In the genomic region with DNA sequence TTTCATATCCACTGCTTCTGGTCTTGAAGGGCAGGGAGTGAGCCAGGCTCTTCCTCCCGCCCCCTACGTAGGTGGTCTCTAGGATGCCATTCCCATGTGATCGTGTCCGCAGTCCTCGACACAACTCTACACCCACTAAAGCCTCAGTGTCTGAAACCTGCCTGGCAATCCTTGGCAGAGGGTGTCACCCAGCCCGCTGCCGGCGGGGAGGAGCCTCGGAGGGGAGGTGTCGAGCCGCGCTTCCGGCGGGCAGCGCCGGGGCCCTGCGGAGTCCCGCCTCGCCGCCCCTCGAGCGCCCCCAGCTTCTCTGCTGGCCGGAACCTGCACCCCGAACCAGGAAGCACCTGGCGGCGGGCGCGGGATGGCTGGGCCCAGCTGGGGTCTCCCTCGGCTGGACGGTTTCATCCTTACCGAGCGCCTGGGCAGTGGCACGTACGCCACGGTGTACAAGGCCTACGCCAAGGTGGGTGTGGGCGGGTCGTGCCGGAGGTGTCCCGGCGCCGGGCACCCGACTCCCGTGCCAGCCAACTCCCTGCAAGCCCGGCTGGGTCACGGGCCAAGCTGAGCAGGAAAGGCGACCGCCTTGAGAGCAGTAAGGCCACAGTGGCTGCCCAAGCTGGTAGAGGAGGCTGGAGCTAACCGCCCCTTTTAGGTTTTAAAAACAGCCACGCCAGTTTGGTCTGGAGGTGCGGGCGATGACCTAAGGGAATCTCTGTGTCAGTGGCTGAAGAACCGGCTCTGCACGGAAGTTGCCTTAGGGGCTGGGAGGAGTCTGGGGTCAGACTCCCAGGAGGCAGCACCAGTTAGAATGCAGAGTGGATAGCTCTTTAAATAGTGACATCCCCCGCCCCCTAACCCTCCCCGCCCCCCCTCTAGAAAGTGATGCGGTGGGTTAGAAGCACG, we compare ENCODE assay signal across 8 mouse cellular contexts. TPM values are rescaled to one million over a fixed set of nuclear protein-coding genes. Genes with fewer than 3 reads are reported as not detected.
A peak's percentile ranks its signal among the peaks of the same experiment; 100 is the strongest.
DNase-seq lines count a peak whose midpoint lies in the region; ATAC-seq and TF ChIP-seq lines count a peak whose summit lies in the region.

A gene (plus strand): TSS at position 229 of the 903 bp plus-strand sequence.

- peak within 1 kb of the TSS; percentile 84 for H3K9ac ChIP-seq in MEL (ENCODE audit: control insufficient read depth, low read depth, low read length, poor library complexity, severe bottlenecking)
- H3K9ac ChIP-seq in forebrain, postnatal 0 days: peak within 1 kb of the TSS; percentile 82
- H3K9ac ChIP-seq in lung, embryonic 16.5 days (ENCODE audit: low read length): peak within 1 kb of the TSS; percentile 83

- H3K4me3 ChIP-seq in MEL (ENCODE audit: control insufficient read depth in 1 of 2, insufficient read depth in 1 of 2, low read depth in 2 of 2, low read length in 2 of 2): peak within 1 kb of the TSS; percentile 59 to 93
- H3K4me3 ChIP-seq in forebrain, postnatal 0 days (ENCODE audit: low read depth, low read length): peak within 1 kb of the TSS; percentile 71
- peak within 1 kb of the TSS; percentile 82 for H3K4me3 ChIP-seq in lung, embryonic 16.5 days (ENCODE audit: low read length)
- peak within 1 kb of the TSS; percentile 97 for H3K4me3 ChIP-seq in thymus, adult 2 months (ENCODE audit: control insufficient read depth, insufficient read depth, low read length)

- H3K9me3 ChIP-seq in MEL (replicated peaks; ENCODE audit: insufficient read depth, low read length): no peaks in the 10 kb centered on the region
- H3K9me3 ChIP-seq in forebrain, postnatal 0 days (ENCODE audit: low read length): no peaks in the 10 kb centered on the region
- no peaks in the 10 kb centered on the region for H3K9me3 ChIP-seq in lung, embryonic 16.5 days (ENCODE audit: control insufficient read depth, low read length)

- TF ChIP-seq RAD21 in MEL (IDR thresholded peaks at IDR 0.05; ENCODE audit: low read depth, low read length): no peak; the same call in 1 of the 2 replicates

- TF ChIP-seq POLR2A in MEL (IDR thresholded peaks at IDR 0.05; ENCODE audit: control insufficient read depth in 1 of 2, insufficient read depth in 1 of 2, low read depth in 1 of 2, low read length in 2 of 2, poor library complexity in 1 of 2): peak; percentile 65 to 75; a peak in 2 of 4 replicates
- TF ChIP-seq POLR2A in thymus, adult 2 months (IDR thresholded peaks at IDR 0.05; ENCODE audit: control insufficient read depth, extremely low read depth, insufficient read depth, low read length, poor library complexity): peak; percentile 83

- peak; percentile 82 for DNase-seq in MEL (ENCODE audit: low read depth, low spot score)
- peak; percentile 79 to 82 for DNase-seq in cerebellum, adult 18-20 months
- DNase-seq in forebrain, postnatal 0 days: peak; percentile 78
- peak; percentile 77 to 85 for DNase-seq in heart, postnatal 36 days
- peak; percentile 60 to 73 for DNase-seq in layer of hippocampus, adult 8-10 months (ENCODE audit: low spot score in 2 of 2)
- DNase-seq in ovary, adult 18-20 months (ENCODE audit: low spot score): peak; percentile 73
- peak; percentile 90 for DNase-seq in thymus, adult 2 months

- peak in 2 of 3 experiments; percentile 38; a peak in 3 of 6 replicates for TF ChIP-seq CTCF in MEL (IDR thresholded peaks at IDR 0.05 in 2 of 3, conservative IDR thresholded peaks at IDR 0.05 in 1 of 3; ENCODE audit: control insufficient read depth in 1 of 3, insufficient read depth in 1 of 3, low read depth in 2 of 3, low read length in 3 of 3, poor library complexity in 1 of 3, severe bottlenecking in 1 of 3)
- peak; percentile 60 for TF ChIP-seq CTCF in forebrain, postnatal 0 days (IDR thresholded peaks at IDR 0.05; ENCODE audit: low read depth)
- TF ChIP-seq CTCF in thymus, adult 2 months (IDR thresholded peaks at IDR 0.05; ENCODE audit: borderline replicate concordance, control insufficient read depth, extremely low read depth, insufficient read depth, low read length, poor library complexity): peak; percentile 68; the same call in 1 of the 2 replicates

- H3K27ac ChIP-seq in MEL (ENCODE audit: control insufficient read depth, low read depth, low read length): peak within 1 kb of the TSS; percentile 30
- peak within 1 kb of the TSS; percentile 76 for H3K27ac ChIP-seq in forebrain, postnatal 0 days (ENCODE audit: low read depth, low read length)
- H3K27ac ChIP-seq in lung, embryonic 16.5 days (ENCODE audit: low read length): peak within 1 kb of the TSS; percentile 87
- peak within 1 kb of the TSS; percentile 32 for H3K27ac ChIP-seq in thymus, adult 2 months (ENCODE audit: control insufficient read depth, insufficient read depth, low read length)

- H3K4me2 ChIP-seq in forebrain, postnatal 0 days (ENCODE audit: low read depth): peak within 1 kb of the TSS; percentile 93
- H3K4me2 ChIP-seq in lung, embryonic 16.5 days (ENCODE audit: low read depth, low read length): peak within 1 kb of the TSS; percentile 89

- ATAC-seq in forebrain, postnatal 0 days: peak; percentile 82
- ATAC-seq in lung, embryonic 16.5 days (ENCODE audit: low read depth): peak; percentile 93

- peaks cover 0 to 5% of the 10 kb centered on the region in 2 experiments; a peak in 2 of 4 replicates for H3K4me1 ChIP-seq in MEL (ENCODE audit: control insufficient read depth in 1 of 2, insufficient read depth in 2 of 2, low read length in 2 of 2)
- no peaks in the 10 kb centered on the region for H3K4me1 ChIP-seq in forebrain, postnatal 0 days (ENCODE audit: insufficient read depth)
- H3K4me1 ChIP-seq in lung, embryonic 16.5 days (replicated peaks; ENCODE audit: control insufficient read depth, insufficient read depth, low read length): peaks cover 14% of the 10 kb centered on the region
- peaks cover 13% of the 10 kb centered on the region for H3K4me1 ChIP-seq in thymus, adult 2 months (replicated peaks; ENCODE audit: control insufficient read depth, insufficient read depth, low read length)

- peaks cover 0 to 1% of the 10 kb centered on the region in 2 experiments; a peak in 2 of 4 replicates for H3K36me3 ChIP-seq in MEL (ENCODE audit: control insufficient read depth in 1 of 2, insufficient read depth in 2 of 2, low read length in 2 of 2)
- peaks cover 42% of the 10 kb centered on the region for H3K36me3 ChIP-seq in forebrain, postnatal 0 days (ENCODE audit: insufficient read depth)
- H3K36me3 ChIP-seq in lung, embryonic 16.5 days (ENCODE audit: control insufficient read depth, insufficient read depth, low read length): peaks cover 6% of the 10 kb centered on the region; the same call in 1 of the 2 replicates
- H3K36me3 ChIP-seq in thymus, adult 2 months (ENCODE audit: control insufficient read depth, insufficient read depth, low read length): peaks cover 8% of the 10 kb centered on the region

- peaks cover 3% of the 10 kb centered on the region; the same call in 1 of the 2 replicates for H3K79me2 ChIP-seq in MEL (ENCODE audit: control insufficient read depth, insufficient read depth, low read length, poor library complexity)

- no peak for TF ChIP-seq EP300 in MEL (IDR thresholded peaks at IDR 0.05; ENCODE audit: low read depth in 1 of 2, low read length in 2 of 2)

- 3% methylated on average over 58 of the region's 58 CpGs for WGBS in forebrain, postnatal 0 days
- WGBS in lung, embryonic 16.5 days: under 1% methylated on average over 57 of the region's 58 CpGs
- under 1% methylated on average over 58 of the region's 58 CpGs for WGBS in thymus, adult 2 months

- no peaks in the 10 kb centered on the region for H3K27me3 ChIP-seq in MEL (ENCODE audit: control insufficient read depth in 1 of 2, insufficient read depth in 2 of 2, low read length in 2 of 2)
- H3K27me3 ChIP-seq in forebrain, postnatal 0 days (ENCODE audit: insufficient read depth, low read length): no peaks in the 10 kb centered on the region
- H3K27me3 ChIP-seq in lung, embryonic 16.5 days (ENCODE audit: control insufficient read depth, insufficient read depth, low read depth, low read length): no peaks in the 10 kb centered on the region
- H3K27me3 ChIP-seq in thymus, adult 2 months (ENCODE audit: control insufficient read depth, insufficient read depth, low read length): no peaks in the 10 kb centered on the region

- intact Hi-C loops in heart, postnatal 36 days (cut with DNase I): loop anchor here (2.0 to 5.0 kb wide), 3 partner anchors 29 to 58 kb away; a partner anchor contains a TSS

TF ChIP-seq in MEL, 35 proteins besides CTCF, POLR2A, EP300 and RAD21 (continues in another document):
- TF ChIP-seq E2F4 (IDR thresholded peaks at IDR 0.05; ENCODE audit: borderline replicate concordance, low read depth, low read length) (no peak), USF2 (IDR thresholded peaks at IDR 0.05; ENCODE audit: borderline replicate concordance in 1 of 2, insufficient read depth in 1 of 2, low read depth in 1 of 2, low read length in 2 of 2) (no peak), ZMIZ1 (IDR thresholded peaks at IDR 0.05; ENCODE audit: low read depth, low read length) (peak; percentile 73; the same call in 1 of the 2 replicates), SMC3 (IDR thresholded peaks at IDR 0.05; ENCODE audit: low read depth, low read length) (no peak; the same call in 1 of the 2 replicates), MAZ (IDR thresholded peaks at IDR 0.05; ENCODE audit: low read depth, low read length) (peak; percentile 70; the same call in 1 of the 2 replicates), USF1 (IDR thresholded peaks at IDR 0.05; ENCODE audit: low read depth, low read length) (no peak), RCOR1 (IDR thresholded peaks at IDR 0.05; ENCODE audit: low read depth, low read length) (no peak), MAFK (IDR thresholded peaks at IDR 0.05; ENCODE audit: borderline replicate concordance, low read depth, low read length) (no peak), TBP (IDR thresholded peaks at IDR 0.05; ENCODE audit: low read depth, low read length) (no peak), SIN3A (IDR thresholded peaks at IDR 0.05; ENCODE audit: low read length) (peak; percentile 74), JUND (IDR thresholded peaks at IDR 0.05; ENCODE audit: low read depth, low read length) (no peak), MAX (IDR thresholded peaks at IDR 0.05; ENCODE audit: low read length) (no peak; the same call in 1 of the 2 replicates), HCFC1 (IDR thresholded peaks at IDR 0.05; ENCODE audit: low read depth, low read length) (peak; percentile 62), MEF2A (IDR thresholded peaks at IDR 0.05; ENCODE audit: extremely low read depth, insufficient replicate concordance, low read depth, low read length, poor library complexity, severe bottlenecking) (no peak)

RNA-seq across cellular contexts. Expression of the gene that starts here (rescaled TPM):
- total RNA-seq in MEL (2012; rRNA removed): 4.3 and 5.0 TPM in 2 replicates
- 10 to 100 TPM in 1 of 2 experiments, not detected in 1; 11.9 TPM for polyA plus RNA-seq in MEL (2012; ENCODE audit: insufficient read depth in 1 of 2, insufficient read length in 2 of 2, low read depth in 1 of 2, low replicate concordance in 2 of 2, missing spikeins in 1 of 2)
- total RNA-seq in forebrain, postnatal 0 days (2014; rRNA removed): 24.6 and 31.4 TPM in 2 replicates
- 6.0 and 15.6 TPM in 2 replicates for polyA plus RNA-seq in forebrain, postnatal 0 days (2015; fragmentation: Nextera tagmentation; extraction: Ambion mirVana)
- 1 to 10 TPM; 7.1 to 8.2 TPM for total RNA-seq in heart, postnatal 36 days (2021)
- total RNA-seq in layer of hippocampus, adult 8-10 months (2022): 10 to 100 TPM; 29.9 to 40.1 (median 37.8) TPM
- polyA plus RNA-seq in lung, embryonic 16.5 days (2015; fragmentation: Nextera tagmentation; extraction: Ambion mirVana): 17.3 and 17.9 TPM in 2 replicates
- polyA plus RNA-seq in thymus, adult 2 months (2012; rRNA removed): 65.7 and 71.9 TPM in 2 replicates

Comparison
In these comparisons a context has a peak if more than half of its experiments do, and no peak if none do; other contexts are left out.
1. Peak in every context shown above with its lines: DNase-seq, ATAC-seq, H3K4me3 ChIP-seq and H3K27ac ChIP-seq.
2. H3K27ac ChIP-seq: peak in every context shown above with its lines; median percentile 87 in lung, embryonic 16.5 days; 76 in forebrain, postnatal 0 days; 32 in thymus, adult 2 months; 30 in MEL.